Mouse (Mus musculus) neural tube, embryonic 13.5 days (tissue): ENCODE results near the gene Olfr155. TPM values are rescaled to one million over a fixed set of nuclear protein-coding genes. Genes with fewer than 3 reads are reported as not detected.

Source experiments
- ATAC-seq: fragments of 200-750 bp; cut with Nextera tagmentation; 2 replicates; pipeline ENCODE4 v1.8.0; 2017; ENCODE audit warnings: low read depth, mild to moderate bottlenecking, moderate TSS enrichment, moderate library complexity
- H3K27ac ChIP-seq: fragments of 300-500 bp; sonication (generic); replicated peaks from 2 replicates; pipeline ENCODE4 v1.5.1; 2015; ENCODE audit warnings: moderate library complexity, mild to moderate bottlenecking, inconsistent platforms
- H3K27me3 ChIP-seq: fragments of 300-500 bp; sonication (generic); 2 replicates; pipeline ENCODE4 v1.6.1; 2015; ENCODE audit warnings: mild to moderate bottlenecking, inconsistent platforms
- H3K36me3 ChIP-seq: fragments of 300-500 bp; sonication (generic); 2 replicates; pipeline ENCODE4 v1.6.1; 2015; ENCODE audit warnings: mild to moderate bottlenecking, inconsistent platforms
- H3K4me1 ChIP-seq: fragments of 300-500 bp; sonication (generic); replicated peaks from 2 replicates; pipeline ENCODE4 v1.6.1; 2015; ENCODE audit warnings: inconsistent platforms
- H3K4me2 ChIP-seq: fragments of 300-500 bp; sonication (generic); 2 replicates; pipeline ENCODE4 v1.6.1; 2015; ENCODE audit warnings: inconsistent platforms, mild to moderate bottlenecking, moderate library complexity
- H3K4me3 ChIP-seq: fragments of 300-500 bp; sonication (generic); 2 replicates; pipeline ENCODE4 v1.5.1; 2015; ENCODE audit warnings: mild to moderate bottlenecking, inconsistent platforms
- H3K9ac ChIP-seq: fragments of 300-500 bp; sonication (generic); 2 replicates; pipeline ENCODE4 v1.6.1; 2015; ENCODE audit warnings: moderate library complexity, mild to moderate bottlenecking, inconsistent platforms
- H3K9me3 ChIP-seq: fragments of 300-500 bp; sonication (generic); 2 replicates; pipeline ENCODE4 v1.6.1; 2016; ENCODE audit warnings: inconsistent platforms
- WGBS: fragments of 180-500 bp; shearing (Covaris S2); methylation state at CpG from one replicate; pipeline ENCODE4 v1.1.7; 2015; 5-methylcytosine and 5-hydroxymethylcytosine counted together
- polyA plus RNA-seq: library from polyadenylated mRNA; unstranded; fragments of >200 nt; fragmentation: Nextera tagmentation; extraction: Ambion mirVana; gene quantifications from 2 replicates; pipeline ENCODE4 v1.2.1, GENCODE M21; 2015

The Olfr155 gene
- polyA plus RNA-seq, 1 experiment from 2014 or later: not detected

DNA sequence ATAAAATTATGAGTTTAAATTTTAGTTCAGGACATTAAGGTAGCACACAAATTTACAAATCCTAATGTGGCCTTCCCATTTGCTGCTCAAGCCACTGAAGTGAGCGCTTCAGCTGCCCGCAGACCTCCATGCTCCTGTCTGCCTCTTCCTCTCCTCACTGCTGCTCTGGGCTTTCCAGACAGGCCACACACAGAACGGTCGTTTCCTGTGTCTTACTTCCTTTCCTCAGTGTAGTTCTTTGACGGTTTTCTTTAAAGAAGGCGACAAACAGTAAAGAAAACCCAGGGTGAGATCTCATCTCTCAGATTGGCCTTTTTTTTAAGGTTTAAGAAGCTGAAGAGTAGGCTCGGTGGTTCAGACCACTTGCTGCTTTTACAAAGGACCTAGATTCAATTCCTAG is 52.3 kb downstream of the Olfr155 start:
- no peak overlapping the region for H3K4me3 ChIP-seq
- H3K9ac ChIP-seq: no peak overlapping the region
- no peak overlapping the region for H3K27ac ChIP-seq
- H3K36me3 ChIP-seq: peaks cover 36% of the 10 kb centered on the region
- no peaks in the 10 kb centered on the region for H3K27me3 ChIP-seq
- WGBS: 76% methylated on average over 7 of the region's 7 CpGs
- ATAC-seq: no peak
- H3K4me1 ChIP-seq: peaks cover 5% of the 10 kb centered on the region
- H3K4me2 ChIP-seq: no peak overlapping the region
- H3K9me3 ChIP-seq: no peaks in the 10 kb centered on the region

DNA sequence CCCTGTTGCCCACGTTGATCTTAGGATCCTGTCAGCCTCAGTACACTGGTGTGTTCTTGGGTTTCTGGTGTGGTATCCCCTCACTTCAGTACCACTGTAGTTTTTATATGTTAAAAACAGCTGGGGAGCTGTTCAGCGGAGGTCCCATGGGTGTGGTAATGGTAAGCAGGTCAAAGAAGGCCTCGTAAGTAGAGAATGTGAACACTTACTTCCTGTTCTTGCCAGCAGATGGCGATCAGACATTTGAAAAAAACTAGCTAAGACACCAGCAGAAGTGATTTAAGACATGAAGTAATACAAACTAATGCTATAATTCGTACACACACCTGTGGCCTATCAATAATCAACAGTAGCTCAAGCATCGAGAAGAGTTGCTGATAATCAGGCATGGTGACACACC is 55.1 kb downstream of the Olfr155 start:
- Histone ChIP-seq H3K9ac (no peak overlapping the region), H3K9me3 (no peaks in the 10 kb centered on the region), H3K4me2 (no peak overlapping the region), H3K27me3 (no peaks in the 10 kb centered on the region), H3K4me1 (peaks cover 5% of the 10 kb centered on the region), H3K4me3 (no peak overlapping the region), H3K36me3 (peaks cover 36% of the 10 kb centered on the region), H3K27ac (no peak overlapping the region)
- WGBS: 35% methylated on average over 6 of the region's 6 CpGs
- ATAC-seq: no peak

Other genes with a start within 250 kb of the Olfr155 start
- 26.9 and 27.8 TPM in 2 replicates for gene Npr2, start 219.6 kb upstream of the Olfr155 start, polyA plus RNA-seq
- 3.5 and 4.1 TPM in 2 replicates for gene Spag8, start 198.0 kb upstream of the Olfr155 start, polyA plus RNA-seq
- 76.8 and 84.9 TPM in 2 replicates for gene Hint2, start 195.1 kb upstream of the Olfr155 start, polyA plus RNA-seq
- 13.5 and 15.6 TPM in 2 replicates for gene Tmem8b, start 182.6 kb upstream of the Olfr155 start, polyA plus RNA-seq
- gene Fam221b, start 182.4 kb upstream of the Olfr155 start, polyA plus RNA-seq: 2.4 and 2.9 TPM in 2 replicates
- not detected in 2 replicates for gene Olfr70, start 150.8 kb upstream of the Olfr155 start, polyA plus RNA-seq
- gene Olfr71, start 141.3 kb upstream of the Olfr155 start, polyA plus RNA-seq: 0.14 TPM in 1 of 2 replicates, not detected in the other
- gene Hrct1, start 124.4 kb upstream of the Olfr155 start, polyA plus RNA-seq: 0.43 and 0.47 TPM in 2 replicates
- gene Spaar, start 121.5 kb upstream of the Olfr155 start, polyA plus RNA-seq: not detected in 2 replicates
- not detected in 2 replicates for gene Olfr159, start 80.6 kb upstream of the Olfr155 start, polyA plus RNA-seq
- gene Olfr156, start 27.7 kb upstream of the Olfr155 start, polyA plus RNA-seq: not detected in 2 replicates
- gene Olfr157, start 11.4 kb upstream of the Olfr155 start, polyA plus RNA-seq: not detected in 2 replicates
- gene Reck, start 24.0 kb downstream of the Olfr155 start, polyA plus RNA-seq: 9.1 and 11.5 TPM in 2 replicates
- gene Glipr2, start 105.8 kb downstream of the Olfr155 start, polyA plus RNA-seq: 70.9 and 81.6 TPM in 2 replicates
- not detected in 2 replicates for gene Ccin, start 131.9 kb downstream of the Olfr155 start, polyA plus RNA-seq
- 346 and 355 TPM in 2 replicates for gene Clta, start 152.9 kb downstream of the Olfr155 start, polyA plus RNA-seq
- 23.3 and 25.4 TPM in 2 replicates for gene Gne, start 232.6 kb downstream of the Olfr155 start, polyA plus RNA-seq